Mouse (Mus musculus) stomach, embryonic 14.5 days (tissue): ENCODE measurements around the gene Telo2. TPM values are rescaled to one million over a fixed set of nuclear protein-coding genes. Genes with fewer than 3 reads are reported as not detected.

Experiments
- ATAC-seq: fragments of 200-750 bp; cut with Nextera tagmentation; 2 replicates; pipeline ENCODE4 v1.8.0; 2017; ENCODE audit warnings: low read depth, moderate TSS enrichment; ENCODE audit not compliant: insufficient number of reproducible peaks, insufficient read depth, low FRiP score
- H3K27ac ChIP-seq: fragments of 300-500 bp; sonication (generic); 2 replicates; pipeline ENCODE4 v1.5.1; 2014; ENCODE audit warnings: mild to moderate bottlenecking, low read length, moderate library complexity, mixed read lengths
- H3K27me3 ChIP-seq: fragments of 300-500 bp; sonication (generic); 2 replicates; pipeline ENCODE4 v1.6.1; 2014; ENCODE audit warnings: low read length, control low read depth, mixed read lengths; ENCODE audit not compliant: control insufficient read depth, insufficient read depth
- H3K36me3 ChIP-seq: fragments of 300-500 bp; sonication (generic); 2 replicates; pipeline ENCODE4 v1.6.1; 2014; ENCODE audit warnings: mild to moderate bottlenecking, control low read depth, low read length, moderate library complexity, mixed read lengths; ENCODE audit not compliant: control insufficient read depth, insufficient read depth
- H3K4me1 ChIP-seq: fragments of 300-500 bp; sonication (generic); 2 replicates; pipeline ENCODE4 v1.6.1; 2014; ENCODE audit warnings: low read length, control low read depth, mixed read lengths; ENCODE audit not compliant: control insufficient read depth, insufficient read depth
- H3K4me2 ChIP-seq: fragments of 300-500 bp; sonication (generic); replicated peaks from 2 replicates; pipeline ENCODE4 v1.6.1; 2014; ENCODE audit warnings: low read depth, low read length, control low read depth
- H3K4me3 ChIP-seq: fragments of 300-500 bp; sonication (generic); 2 replicates; pipeline ENCODE4 v1.5.1; 2014; ENCODE audit warnings: low read depth, low read length, control low read depth
- H3K9ac ChIP-seq: fragments of 300-500 bp; sonication (generic); replicated peaks from 2 replicates; pipeline ENCODE4 v1.6.1; 2014; ENCODE audit warnings: low read depth, mild to moderate bottlenecking, control low read depth, low read length, moderate library complexity, mixed read lengths
- H3K9me3 ChIP-seq: fragments of 300-500 bp; sonication (generic); 2 replicates; pipeline ENCODE4 v1.6.1; 2016; ENCODE audit warnings: low read depth, low read length, control low read depth; ENCODE audit not compliant: control insufficient read depth
- WGBS: fragments of 180-500 bp; shearing (Covaris S2); extraction: QIAGEN DNeasy Blood & Tissue Kit; methylation state at CpG from one replicate; pipeline ENCODE4 v1.1.7; 2014; 5-methylcytosine and 5-hydroxymethylcytosine counted together
- polyA plus RNA-seq: library from polyadenylated mRNA; unstranded; fragments of >200 nt; fragmentation: Nextera tagmentation; extraction: Ambion mirVana; gene quantifications from 2 replicates; pipeline ENCODE4 v1.2.1, GENCODE M21; 2014

Gene Telo2
- polyA plus RNA-seq, 1 experiment from 2014 or later = 38.2 TPM

DNA sequence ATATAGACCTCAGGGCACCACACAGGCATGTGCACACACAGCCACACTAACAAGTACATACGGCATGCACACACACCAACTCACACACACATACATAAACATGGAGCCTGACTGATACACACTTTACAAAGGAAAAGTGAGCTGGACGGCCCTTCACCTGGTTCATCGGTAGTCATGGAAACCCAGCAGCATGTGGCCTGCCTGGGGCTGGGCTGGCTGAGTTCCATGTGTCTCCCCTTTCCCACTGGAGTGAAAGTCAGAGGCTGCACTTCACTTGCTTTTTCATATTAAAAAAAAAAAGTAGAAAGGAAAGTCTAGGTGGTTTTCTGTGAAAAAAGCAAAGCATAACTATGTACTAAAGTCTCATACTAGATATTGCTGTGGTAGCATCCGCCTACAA, 52.5 kb downstream of the Telo2 start:
- H3K27me3 ChIP-seq = no peaks in the 10 kb centered on the region
- 78% methylated on average over 4 of the region's 4 CpGs for WGBS
- ATAC-seq = no peak
- H3K36me3 ChIP-seq = peaks cover 13% of the 10 kb centered on the region
- H3K9me3 ChIP-seq = no peaks in the 10 kb centered on the region
- no peak overlapping the region for H3K4me3 ChIP-seq
- no peaks in the 10 kb centered on the region for H3K4me1 ChIP-seq
- no peak overlapping the region for H3K27ac ChIP-seq
- no peak overlapping the region for H3K4me2 ChIP-seq
- H3K9ac ChIP-seq = no peak overlapping the region

DNA sequence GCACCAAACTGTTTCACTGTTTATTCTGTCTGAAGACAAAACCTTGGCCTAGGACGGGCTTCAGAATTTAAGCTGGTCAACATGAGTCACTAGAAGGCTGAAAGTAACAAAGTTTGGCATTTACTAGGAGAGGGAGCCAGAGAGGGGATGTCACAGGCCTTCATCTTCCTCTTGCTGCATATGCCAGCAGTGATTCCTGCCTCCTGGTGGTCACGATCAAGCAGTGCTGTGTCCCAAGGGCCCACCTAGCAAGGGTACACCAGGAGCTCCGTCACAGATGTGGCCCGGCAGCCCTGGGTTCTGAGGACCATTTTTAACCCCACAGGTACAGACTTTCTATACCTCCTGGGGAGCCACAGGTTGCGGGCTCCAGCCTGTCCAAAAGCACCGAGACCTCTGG, 58.7 kb downstream of the Telo2 start:
- Histone ChIP-seq H3K4me2 (no peak overlapping the region), H3K4me1 (no peaks in the 10 kb centered on the region), H3K27me3 (no peaks in the 10 kb centered on the region), H3K4me3 (no peak overlapping the region), H3K9ac (no peak overlapping the region), H3K27ac (no peak overlapping the region), H3K36me3 (peaks cover 20% of the 10 kb centered on the region), H3K9me3 (no peaks in the 10 kb centered on the region)
- no peak for ATAC-seq
- 86% methylated on average over 6 of the region's 6 CpGs for WGBS

- no peak overlapping the region for H3K27ac ChIP-seq
- no peaks in the 10 kb centered on the region for H3K4me1 ChIP-seq
- H3K4me2 ChIP-seq = no peak overlapping the region
- no peak overlapping the region for H3K4me3 ChIP-seq
- no peaks in the 10 kb centered on the region for H3K9me3 ChIP-seq
- 81% methylated on average over 9 of the region's 9 CpGs for WGBS
- H3K9ac ChIP-seq = no peak overlapping the region
- H3K27me3 ChIP-seq = no peaks in the 10 kb centered on the region
- peaks cover 16% of the 10 kb centered on the region; the same call in 1 of the 2 replicates for H3K36me3 ChIP-seq
- no peak for ATAC-seq
These were observed 62.5 kb downstream of the Telo2 start for GRCm38 (mm10) chr17:25053274-25053673.

Other genes starting within 250 kb of the Telo2 start
- gene Igfals, start 250.0 kb downstream of the Telo2 start, polyA plus RNA-seq = 1.1 and 1.5 TPM in 2 replicates
- 48.1 and 49.0 TPM in 2 replicates for gene Nubp2, start 229.6 kb downstream of the Telo2 start, polyA plus RNA-seq
- 32.9 and 36.4 TPM in 2 replicates for gene Spsb3, start 229.3 kb downstream of the Telo2 start, polyA plus RNA-seq
- 18.9 and 27.8 TPM in 2 replicates for gene Eme2, start 220.9 kb downstream of the Telo2 start, polyA plus RNA-seq
- 84.7 and 85.6 TPM in 2 replicates for gene Mrps34, start 220.9 kb downstream of the Telo2 start, polyA plus RNA-seq
- gene Nme3, start 219.5 kb downstream of the Telo2 start, polyA plus RNA-seq = 72.7 and 76.7 TPM in 2 replicates
- gene Mapk8ip3, start 179.0 kb downstream of the Telo2 start, polyA plus RNA-seq = 40.9 and 42.9 TPM in 2 replicates
- 139 and 150 TPM in 2 replicates for gene Jpt2, start 155.3 kb downstream of the Telo2 start, polyA plus RNA-seq
- gene Cramp1l, start 100.2 kb downstream of the Telo2 start, polyA plus RNA-seq = 9.7 and 11.7 TPM in 2 replicates
- gene Ift140, start 99.9 kb downstream of the Telo2 start, polyA plus RNA-seq = 17.1 and 18.7 TPM in 2 replicates
- 21.6 TPM in 2 replicates for gene Tmem204, start 32.4 kb downstream of the Telo2 start, polyA plus RNA-seq
- gene Ptx4, start 4.8 kb upstream of the Telo2 start, polyA plus RNA-seq = 0.16 and 0.28 TPM in 2 replicates
- 19.7 and 20.4 TPM in 2 replicates for gene Clcn7, start 17.4 kb upstream of the Telo2 start, polyA plus RNA-seq
- gene Ccdc154, start 46.5 kb upstream of the Telo2 start, polyA plus RNA-seq = 0.41 and 0.43 TPM in 2 replicates
- gene Gm38655, start 59.5 kb upstream of the Telo2 start, polyA plus RNA-seq = 3.3 and 4.2 TPM in 2 replicates
- gene BC003965, start 68.6 kb upstream of the Telo2 start, polyA plus RNA-seq = 31.5 and 32.4 TPM in 2 replicates
- 5.7 and 6.8 TPM in 2 replicates for gene Unkl, start 72.4 kb upstream of the Telo2 start, polyA plus RNA-seq
- gene Gnptg, start 124.2 kb upstream of the Telo2 start, polyA plus RNA-seq = 44.3 and 44.4 TPM in 2 replicates
- 41.1 and 42.4 TPM in 2 replicates for gene Tsr3, start 124.2 kb upstream of the Telo2 start, polyA plus RNA-seq
- 2.3 and 3.9 TPM in 2 replicates for gene Baiap3, start 140.4 kb upstream of the Telo2 start, polyA plus RNA-seq
- gene Ube2i, start 158.7 kb upstream of the Telo2 start, polyA plus RNA-seq = 592 and 600 TPM in 2 replicates
- 0.33 and 0.35 TPM in 2 replicates for gene Prss34, start 182.4 kb upstream of the Telo2 start, polyA plus RNA-seq
- not detected in 2 replicates for gene Prss28, start 192.7 kb upstream of the Telo2 start, polyA plus RNA-seq
- gene Prss29, start 202.7 kb upstream of the Telo2 start, polyA plus RNA-seq = not detected in 2 replicates
- not detected in 2 replicates for gene Tpsab1, start 229.6 kb upstream of the Telo2 start, polyA plus RNA-seq